Mouse (Mus musculus) urinary bladder, postnatal 4 days (tissue): ENCODE results near the gene Brap.
A peak's percentile ranks its signal among the peaks of the same experiment; 100 is the strongest.
"Not testable (repeated sequence)": the region's sequence is repeated elsewhere in the genome, so short reads cannot be mapped to it uniquely, and the experiment has no call there.

Source experiments
- DNase-seq, 2 experiments: peaks; one replicate each; pipeline ENCODE4 v3.0.0; 2021 to 2022; ENCODE audit warnings: low spot score in 2 of 2

The Brap gene

GRCm38 (mm10) chr5:121660059-121660896 lies at the start of gene Brap, which contains the start of gene Acad10:
Gene Brap, plus strand, starts transcription at chr5:121660563.
Gene Acad10, minus strand, starts transcription at chr5:121660514.
- peak; percentile 93 to 95 for DNase-seq

DNA sequence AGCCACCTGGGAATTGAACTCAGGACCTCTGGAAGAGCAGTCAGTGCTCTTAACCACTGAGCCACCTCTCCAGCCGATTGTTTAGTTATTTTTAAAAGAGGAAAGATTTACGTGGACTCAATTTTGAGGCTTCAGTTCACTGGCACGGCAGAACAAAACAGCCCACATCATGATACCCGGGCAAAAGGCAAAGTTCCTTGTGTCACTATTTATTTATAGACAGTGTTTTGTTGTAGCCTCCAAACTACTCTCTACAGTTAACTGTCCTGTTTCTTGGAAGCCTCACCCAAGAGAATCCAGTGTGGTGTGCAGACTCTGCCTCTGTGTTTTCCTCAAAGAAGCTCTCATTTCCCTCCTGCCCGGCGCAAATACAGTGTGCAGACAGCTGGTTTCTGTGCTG lies 48.3 kb upstream of the Brap start:
- no peak for DNase-seq

DNA sequence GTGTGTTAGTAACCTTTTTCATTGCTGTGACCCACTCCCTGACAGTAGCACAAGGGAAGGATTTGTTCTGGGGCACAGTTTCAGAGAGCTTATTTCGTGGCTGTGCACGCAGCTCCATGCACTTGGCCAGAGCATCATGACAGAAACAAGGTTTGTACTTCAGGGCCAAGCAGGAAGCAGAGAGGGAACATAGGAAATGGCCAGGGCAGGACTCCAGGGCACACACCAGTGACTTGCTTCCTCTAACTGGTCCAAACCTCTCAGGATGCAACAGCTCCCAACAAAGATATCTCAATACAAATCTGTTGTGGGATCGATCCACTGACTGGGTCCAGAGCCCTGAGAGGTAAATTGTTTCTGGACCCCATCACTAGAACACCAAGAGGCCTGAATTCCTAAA lies 45.4 kb upstream of the Brap start:
- DNase-seq, result not testable (repeated sequence)

- DNase-seq, result peak; percentile 76 to 79
These were observed 41.5 kb upstream of the Brap start, which contains the start of gene Acad12 for GRCm38 (mm10) chr5:121618592-121619513. Gene Acad12, minus strand, starts transcription at chr5:121618938.

- no peak for DNase-seq
These were observed 39.3 kb upstream of the Brap start for GRCm38 (mm10) chr5:121621102-121621501.

DNA sequence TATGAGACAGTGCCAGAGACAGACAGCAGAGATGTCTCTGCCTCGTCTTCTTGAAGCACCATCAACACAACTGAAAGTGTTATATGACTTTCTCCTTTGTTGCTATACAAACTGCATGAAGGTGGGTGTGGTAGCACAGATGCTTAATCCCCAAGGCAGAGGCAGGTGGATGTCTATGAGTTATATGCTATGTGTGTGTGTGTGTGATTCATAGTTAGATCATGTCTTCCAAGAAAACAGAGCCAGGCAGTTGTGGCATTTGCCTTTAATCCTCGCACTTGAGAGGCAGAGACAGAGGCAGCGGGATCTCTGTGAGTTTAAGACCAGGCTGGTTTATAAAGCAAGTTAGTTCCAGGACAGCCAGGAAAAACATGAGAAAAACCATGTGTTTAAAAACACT lies 37.1 kb upstream of the Brap start:
- no peak for DNase-seq

DNA sequence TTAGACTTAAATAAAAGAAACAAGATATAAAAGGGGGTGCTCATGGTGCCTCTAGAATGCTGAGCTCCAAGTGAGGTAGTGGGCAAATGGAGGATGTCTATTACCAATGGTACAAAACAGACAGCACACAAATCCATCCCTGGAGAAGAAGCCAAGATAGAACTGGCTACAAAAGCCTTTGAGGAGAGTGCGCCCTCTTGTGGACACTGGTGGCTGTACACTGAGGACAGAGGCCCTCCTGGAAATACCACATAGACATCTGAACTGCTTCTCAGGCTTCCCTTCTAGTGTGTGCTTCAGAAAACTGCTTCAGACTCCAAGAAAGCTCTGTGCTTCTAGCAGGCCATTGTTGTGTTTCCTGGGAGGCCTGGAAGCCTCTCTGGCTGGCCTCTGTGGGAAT lies 32.5 kb upstream of the Brap start:
- DNase-seq, result peak; percentile 36 to 83

GRCm38 (mm10) chr5:121631106-121631647 lies 29.2 kb upstream of the Brap start:
- DNase-seq, result not testable (repeated sequence)

DNA sequence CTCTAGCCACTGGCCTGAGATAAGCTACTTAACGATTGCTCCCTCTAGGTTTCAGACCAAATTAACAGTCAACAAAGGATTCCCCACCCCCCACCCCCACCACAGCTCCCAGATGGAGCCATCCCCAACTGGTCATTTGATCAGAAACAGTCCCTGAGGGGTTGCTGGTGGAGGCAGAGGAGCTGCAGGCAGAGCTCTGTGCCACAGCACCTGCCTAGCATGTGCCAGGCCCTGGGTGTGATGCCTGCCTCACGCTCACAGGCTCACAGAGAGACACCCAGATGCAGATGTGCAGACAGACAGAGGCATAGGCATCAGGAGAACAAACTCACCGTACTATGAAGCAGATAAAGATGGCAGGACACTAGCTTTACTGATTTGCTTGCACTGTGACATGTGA lies 27.6 kb upstream of the Brap start:
- DNase-seq, result no peak

DNA sequence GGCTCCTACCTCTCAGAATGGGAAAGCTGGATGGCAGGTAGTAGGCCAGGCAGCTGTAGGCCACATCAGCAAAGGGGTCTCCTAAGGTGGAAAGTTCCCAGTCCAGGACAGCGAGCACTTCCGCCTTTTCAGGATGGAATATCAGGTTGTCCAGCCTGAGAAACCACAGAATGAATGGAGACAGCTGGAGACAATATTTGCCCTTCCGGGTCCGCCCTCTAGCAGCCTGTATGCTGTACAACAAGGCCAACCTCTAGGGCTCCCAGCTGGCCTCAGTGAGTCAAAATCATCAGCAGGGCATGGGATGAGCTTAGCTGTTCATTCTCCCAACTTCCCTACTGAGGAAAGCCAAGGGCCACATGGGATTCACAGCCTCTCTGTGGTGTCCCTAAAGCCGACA lies 25.7 kb upstream of the Brap start:
- DNase-seq, result no peak

GRCm38 (mm10) chr5:121637296-121637695 lies 23.1 kb upstream of the Brap start:
- DNase-seq, result no peak

DNA sequence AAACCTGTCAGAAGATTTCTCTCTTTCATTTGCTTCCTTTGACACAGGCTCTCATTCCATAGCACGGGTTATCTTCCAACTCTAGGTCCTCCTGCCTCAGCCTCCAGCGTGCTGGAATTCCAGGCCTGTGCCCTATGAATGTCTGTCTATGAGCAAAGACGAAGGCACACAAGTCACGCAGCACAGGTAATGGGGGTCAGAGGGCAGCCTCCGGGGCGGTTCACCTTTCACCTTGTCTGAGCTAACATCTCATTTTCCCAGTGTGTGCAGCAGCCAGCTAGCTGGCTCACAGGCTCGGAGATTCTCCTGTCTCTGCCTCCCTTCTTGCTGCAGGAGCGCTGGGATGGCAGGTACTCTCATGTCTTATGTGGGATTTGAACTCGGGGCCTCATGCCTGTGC lies 20.8 kb upstream of the Brap start:
- DNase-seq, result no peak

- DNase-seq, result no peak
These were observed 11.2 kb upstream of the Brap start for GRCm38 (mm10) chr5:121649134-121649533.

GRCm38 (mm10) chr5:121654526-121654925 lies 5.8 kb upstream of the Brap start:
- no peak for DNase-seq

DNA sequence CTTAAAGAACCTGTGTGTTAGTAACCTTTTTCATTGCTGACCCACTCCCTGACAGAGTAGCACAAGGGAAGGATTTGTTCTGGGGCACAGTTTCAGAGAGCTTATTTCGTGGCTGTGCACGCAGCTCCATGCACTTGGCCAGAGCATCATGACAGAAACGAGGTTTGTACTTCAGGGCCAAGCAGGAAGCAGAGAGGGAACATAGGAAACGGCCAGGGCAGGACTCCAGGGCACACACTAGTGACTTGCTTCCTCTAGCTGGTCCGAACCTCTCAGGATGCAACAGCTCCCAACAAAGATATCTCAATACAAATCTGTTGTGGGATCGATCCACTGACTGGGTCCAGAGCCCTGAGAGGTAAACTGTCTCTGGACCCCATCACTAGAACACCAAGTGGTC lies 3.5 kb upstream of the Brap start:
- DNase-seq, result not testable (repeated sequence)

GRCm38 (mm10) chr5:121657656-121658055 lies 2.7 kb upstream of the Brap start:
- not testable (repeated sequence) for DNase-seq

DNA sequence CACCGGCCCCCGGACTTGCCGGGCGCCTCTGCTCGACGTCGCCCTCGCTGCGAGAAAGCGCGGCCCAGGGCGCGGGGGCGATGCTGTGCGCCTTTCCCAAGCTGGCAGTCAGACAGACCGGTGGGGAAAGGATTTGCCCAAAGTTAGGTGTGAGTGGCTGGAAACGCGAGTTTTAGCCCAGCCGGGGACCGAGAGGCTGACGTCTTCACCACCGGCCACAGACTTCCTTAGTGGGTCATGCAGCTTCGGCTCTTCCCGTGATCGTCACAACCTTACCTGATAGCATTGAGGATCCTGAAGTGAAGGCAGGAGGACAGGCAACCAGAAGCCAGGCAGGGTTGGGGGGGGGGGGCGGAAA lies 513 bp downstream of the Brap start:
- DNase-seq, result no peak

GRCm38 (mm10) chr5:121661494-121661893 lies 1.1 kb downstream of the Brap start:
- DNase-seq, result no peak

DNA sequence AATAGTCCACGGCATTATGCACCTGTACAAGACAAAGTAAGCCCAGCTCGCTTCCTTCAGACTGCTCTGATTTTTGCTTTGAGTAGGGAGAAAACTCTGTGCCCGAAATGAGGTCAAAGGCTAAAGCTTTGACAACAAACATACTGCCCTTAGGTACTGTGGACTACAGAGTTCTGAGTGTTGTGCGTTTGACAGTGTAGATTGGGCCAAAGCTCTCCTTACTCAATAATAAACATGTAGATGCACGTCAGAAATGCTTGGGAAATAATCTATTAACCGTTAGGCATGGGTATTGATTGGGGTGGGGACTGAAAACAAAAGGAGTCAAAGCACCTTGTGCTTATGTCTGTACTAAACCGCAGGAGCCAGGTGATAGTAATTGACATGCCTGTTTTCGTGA lies 3.1 kb downstream of the Brap start:
- no peak for DNase-seq

GRCm38 (mm10) chr5:121664078-121664477 lies 3.7 kb downstream of the Brap start:
- no peak for DNase-seq

DNA sequence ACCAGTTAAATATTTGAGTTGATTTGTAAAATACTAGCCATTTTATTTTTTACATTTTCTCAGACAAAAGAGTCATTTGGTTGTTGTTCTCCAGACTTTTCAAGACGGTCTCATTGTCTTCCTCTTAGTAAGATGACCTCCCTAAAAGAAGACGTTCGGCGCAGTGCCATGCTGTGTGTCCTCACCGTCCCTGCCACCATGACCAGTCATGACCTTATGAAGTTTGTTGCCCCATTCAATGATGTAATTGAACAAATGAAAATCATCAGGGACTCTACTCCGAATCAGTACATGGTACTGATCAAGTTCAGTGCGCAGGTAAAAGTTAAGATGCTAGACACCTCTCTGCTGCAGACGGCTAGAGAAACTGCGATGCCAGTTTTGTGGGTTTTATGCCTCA lies 4.6 kb downstream of the Brap start:
- DNase-seq, result no peak

GRCm38 (mm10) chr5:121667067-121667466 lies 6.7 kb downstream of the Brap start:
- no peak for DNase-seq
